Mouse (Mus musculus) layer of hippocampus, postnatal 14 days (tissue): ENCODE measurements around the gene Gys1. TPM values are rescaled to one million over a fixed set of nuclear protein-coding genes. Genes with fewer than 3 reads are reported as not detected.

Experiments used
- DNase-seq, 2 experiments: peaks; one replicate each; pipeline ENCODE4 v3.0.0; 2021 to 2022; ENCODE audit warnings: low spot score in 2 of 2, mixed read lengths in 1 of 2
- total RNA-seq, 2 experiments: library from RNA; stranded (reverse); gene quantifications; 2 replicates each; pipeline ENCODE4 v1.2.3; 2021

Gys1 gene
- total RNA-seq, 2 experiments from 2014 or later = 17.7 to 18.7 TPM

- DNase-seq = no peak
These were observed 20.5 kb upstream of the Gys1 start for GRCm38 (mm10) chr7:45413864-45414739.

- DNase-seq = no peak
These were observed 19.9 kb upstream of the Gys1 start for GRCm38 (mm10) chr7:45414740-45415224.

- no peak for DNase-seq
These were observed 19.0 kb upstream of the Gys1 start for GRCm38 (mm10) chr7:45415636-45416035.

- no peak for DNase-seq
These were observed 16.6 kb upstream of the Gys1 start for GRCm38 (mm10) chr7:45417962-45418492.

- DNase-seq = no peak
These were observed 14.6 kb upstream of the Gys1 start for GRCm38 (mm10) chr7:45419859-45420614.

GRCm38 (mm10) chr7:45420615-45420919 lies 14.1 kb upstream of the Gys1 start, which contains the start of gene Lhb:
Gene Lhb, plus strand, starts transcription at chr7:45420820.
- no peak for DNase-seq

- DNase-seq = no peak
These were observed 13.4 kb upstream of the Gys1 start for GRCm38 (mm10) chr7:45421194-45421593.

- no peak for DNase-seq
These were observed 8.1 kb upstream of the Gys1 start for GRCm38 (mm10) chr7:45426556-45426955.

GRCm38 (mm10) chr7:45433835-45434202 lies 825 bp upstream of the Gys1 start:
- no peak for DNase-seq

- DNase-seq = no peak
These were observed 394 bp downstream of the Gys1 start for GRCm38 (mm10) chr7:45435038-45435437.

- DNase-seq = no peak
These were observed 1.8 kb downstream of the Gys1 start for GRCm38 (mm10) chr7:45436444-45436843.

GRCm38 (mm10) chr7:45437046-45437445 lies 2.4 kb downstream of the Gys1 start:
- no peak for DNase-seq

- no peak for DNase-seq
These were observed 3.1 kb downstream of the Gys1 start, which contains the start of gene Ruvbl2 for GRCm38 (mm10) chr7:45437521-45438276. Gene Ruvbl2, minus strand, starts transcription at chr7:45438096.

- DNase-seq = no peak
These were observed 9.1 kb downstream of the Gys1 start for GRCm38 (mm10) chr7:45443526-45444420.

- DNase-seq = no peak
These were observed 11.9 kb downstream of the Gys1 start for GRCm38 (mm10) chr7:45446589-45446988.

GRCm38 (mm10) chr7:45447325-45447990 lies 12.8 kb downstream of the Gys1 start:
- no peak for DNase-seq

- DNase-seq = no peak
These were observed 15.3 kb downstream of the Gys1 start for GRCm38 (mm10) chr7:45449974-45450373.

- DNase-seq = peak; percentile 82 to 85
These were observed 16.8 kb downstream of the Gys1 start for GRCm38 (mm10) chr7:45451344-45451982.

- no peak for DNase-seq
These were observed 20.3 kb downstream of the Gys1 start for GRCm38 (mm10) chr7:45454971-45455370.
